Mouse (Mus musculus) olfactory bulb, adult 2 months (tissue): ENCODE measurements around the gene Mmp23.

Experiments
- CTCF ChIP-seq: fragments of 200-500 bp; IDR thresholded peaks from 2 replicates; pipeline ENCODE4 v1.5.1; 2012; ENCODE audit warnings: low read depth, mild to moderate bottlenecking, low read length, moderate library complexity; ENCODE audit not compliant: insufficient read depth
- POLR2A ChIP-seq: fragments of 200-500 bp; IDR thresholded peaks from 2 replicates; pipeline ENCODE4 v1.6.1; 2012; ENCODE audit warnings: mild to moderate bottlenecking, low read depth, low read length, moderate library complexity; ENCODE audit not compliant: insufficient read depth

- TF ChIP-seq CTCF (no peak), POLR2A (no peak)
Measured at GRCm38 (mm10) chr4:155651553-155652269, 1.5 kb downstream of the Mmp23 start.
